Mouse (Mus musculus) brain, embryonic 14.5 days (tissue): ENCODE data around the gene Ermp1.

ENCODE experiments used
- CTCF ChIP-seq: fragments of 200-500 bp; IDR thresholded peaks from 2 replicates; pipeline ENCODE4 v1.5.1; 2012; ENCODE audit warnings: inconsistent platforms, mild to moderate bottlenecking, moderate library complexity, borderline replicate concordance; ENCODE audit not compliant: insufficient read depth, insufficient read length; ENCODE audit errors: extremely low read depth
- POLR2A ChIP-seq: fragments of 200-500 bp; IDR thresholded peaks from 2 replicates; pipeline ENCODE4 v1.6.1; 2012; ENCODE audit warnings: mild to moderate bottlenecking, inconsistent platforms, borderline replicate concordance; ENCODE audit not compliant: poor library complexity, insufficient read depth, insufficient read length, severe bottlenecking; ENCODE audit errors: extremely low read depth

GRCm38 (mm10) chr19:29659705-29660104, 11.5 kb upstream of the Ermp1 start:
- TF ChIP-seq CTCF = no peak
- TF ChIP-seq POLR2A = no peak
